Mouse (Mus musculus) frontal cortex, adult (tissue): ENCODE measurements around the gene Ppfia1.

Experiments used
- ATAC-seq: cut with Nextera tagmentation; 2 replicates; pipeline ENCODE4 v1.9.2; 2017; ENCODE audit warnings: mild to moderate bottlenecking, moderate library complexity, mixed read lengths; ENCODE audit not compliant: low TSS enrichment

The Ppfia1 gene

GRCm38 (mm10) chr7:144432920-144433319, 120.6 kb downstream of the Ppfia1 start:
- no peak for ATAC-seq

DNA sequence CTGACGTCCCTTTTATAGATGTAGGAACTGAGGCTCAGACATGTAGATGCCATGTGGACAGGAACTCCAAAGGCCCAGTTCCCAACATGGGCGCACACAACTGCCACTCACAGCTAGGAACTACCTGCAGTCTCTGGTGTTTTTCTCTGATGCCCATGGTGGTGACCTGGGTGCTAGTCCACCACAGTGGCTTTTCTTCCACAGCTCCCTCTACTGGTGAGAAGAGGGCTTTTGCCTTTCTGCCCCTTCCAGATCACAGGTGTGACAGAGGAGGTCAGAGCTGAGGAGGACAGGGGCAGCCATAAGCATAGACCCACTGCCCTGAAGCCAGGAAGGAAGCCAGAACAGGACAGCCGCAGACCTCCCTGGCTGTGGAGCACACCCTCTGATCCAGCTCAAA, 126.1 kb downstream of the Ppfia1 start:
- no peak for ATAC-seq
